Mouse (Mus musculus): Measurements from ENCODE around the gene Ralgapa2.

Ralgapa2 gene

DNA sequence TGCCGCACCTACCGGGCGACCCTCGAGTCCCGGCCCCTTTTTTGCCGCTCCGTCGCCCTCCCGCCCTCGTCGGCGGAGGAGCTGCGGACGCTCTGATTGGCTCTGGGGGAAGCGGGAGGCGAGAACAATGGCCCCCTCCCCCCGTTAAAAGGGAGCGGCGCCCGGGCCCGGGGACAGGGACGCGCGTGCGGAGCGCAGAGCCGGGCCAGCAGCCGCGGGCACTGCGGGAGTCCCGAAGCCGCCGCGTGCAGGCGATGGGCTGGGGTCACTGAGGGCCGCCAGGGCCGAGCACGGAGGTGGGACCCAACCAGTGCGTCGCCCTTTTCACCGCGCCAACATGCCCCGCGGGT, 290.2 kb downstream of the Ralgapa2 start:
- DNase-seq (ENCODE audit: low spot score) = peak; percentile 76

DNA sequence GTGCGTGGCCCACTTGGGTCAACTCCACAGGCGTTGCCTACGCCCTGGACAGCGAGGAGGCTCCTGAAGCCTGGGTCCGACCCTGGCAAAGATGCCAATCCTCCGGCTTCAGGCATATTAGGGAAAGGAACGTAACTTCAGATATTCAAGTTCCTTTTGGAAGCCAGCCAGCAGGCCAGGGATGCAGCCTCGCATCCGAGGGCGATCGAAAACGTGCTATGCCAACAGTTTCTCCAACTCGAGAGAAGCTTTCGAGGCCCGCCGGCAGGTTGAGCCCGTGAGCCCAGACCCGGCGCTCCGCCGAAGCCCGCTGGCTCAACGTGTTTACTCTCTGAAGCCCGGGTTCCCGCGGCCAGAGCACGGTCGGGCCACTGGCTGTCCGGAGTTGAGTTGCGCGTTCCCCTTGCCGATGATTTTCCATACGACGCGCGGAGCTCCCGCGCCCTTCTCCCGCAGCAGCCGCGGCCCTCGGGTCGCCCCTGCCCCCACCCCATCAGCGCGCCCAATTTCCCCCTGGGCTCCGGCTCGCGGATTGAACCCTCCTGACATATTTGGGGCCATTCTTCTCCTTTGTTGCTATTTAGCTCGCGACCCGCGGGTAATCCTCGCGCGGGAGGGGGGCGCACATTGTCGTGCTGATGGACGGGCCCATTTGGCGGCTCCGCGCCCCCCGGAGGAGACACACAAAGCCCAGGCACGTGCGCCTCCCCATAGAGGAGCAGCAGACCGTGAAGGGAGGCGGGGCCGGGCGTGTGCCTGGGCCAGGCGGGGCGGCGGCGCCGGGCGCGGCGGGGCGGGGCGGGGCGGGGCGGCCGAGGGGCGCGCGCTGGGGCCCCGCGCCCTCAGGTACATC, 290.8 kb downstream of the Ralgapa2 start, which contains the start of gene Insm1:
Gene Insm1, plus strand, starts transcription at position 846 of the 853 bp plus-strand sequence.
- peak; percentile 83 for DNase-seq (ENCODE audit: low spot score)

DNA sequence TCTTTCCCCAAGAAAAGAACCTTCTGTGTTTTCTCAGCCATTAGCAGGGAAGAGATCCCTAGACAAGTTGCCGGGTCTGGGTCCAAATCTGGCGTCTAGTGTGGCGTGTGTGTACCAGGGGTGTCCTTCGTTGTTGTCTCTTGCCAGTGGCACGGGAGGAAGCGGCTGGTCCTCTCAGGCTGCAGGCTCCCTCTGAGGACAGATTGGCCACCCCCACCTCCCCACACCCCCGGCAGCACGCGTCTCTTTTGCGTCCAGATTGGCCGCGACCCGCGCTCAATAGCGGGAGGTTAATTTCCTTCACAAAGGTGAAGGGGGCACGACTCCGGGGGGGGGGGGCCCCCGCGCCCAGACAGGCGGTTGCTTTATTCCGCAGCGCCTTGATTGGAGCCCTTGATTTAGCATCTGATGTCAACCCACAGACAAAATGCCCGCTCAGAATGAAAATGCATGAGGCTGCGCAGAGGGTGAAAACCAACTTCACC, 291.5 kb downstream of the Ralgapa2 start:
- peak; percentile 75 for DNase-seq (ENCODE audit: low spot score)

DNA sequence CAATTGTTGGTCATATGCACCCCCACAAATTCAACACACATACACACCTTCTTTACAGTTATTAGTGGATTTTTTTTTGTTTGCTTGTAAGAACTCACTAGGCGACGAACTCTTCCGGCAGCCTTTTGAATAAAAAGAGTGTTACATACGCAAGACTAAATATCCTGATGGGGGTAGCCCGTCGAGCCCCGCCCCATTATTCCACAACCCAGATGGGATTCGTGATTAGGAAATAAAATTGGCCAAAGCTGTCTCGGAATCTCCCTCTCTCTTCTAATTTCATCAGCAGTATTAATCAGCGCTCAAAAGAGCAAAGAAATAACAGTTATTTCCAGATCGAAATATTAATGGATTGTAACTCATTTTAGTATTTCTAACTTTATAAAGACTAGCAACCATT, 292.4 kb downstream of the Ralgapa2 start:
- peak; percentile 40 for DNase-seq (ENCODE audit: low spot score)

DNA sequence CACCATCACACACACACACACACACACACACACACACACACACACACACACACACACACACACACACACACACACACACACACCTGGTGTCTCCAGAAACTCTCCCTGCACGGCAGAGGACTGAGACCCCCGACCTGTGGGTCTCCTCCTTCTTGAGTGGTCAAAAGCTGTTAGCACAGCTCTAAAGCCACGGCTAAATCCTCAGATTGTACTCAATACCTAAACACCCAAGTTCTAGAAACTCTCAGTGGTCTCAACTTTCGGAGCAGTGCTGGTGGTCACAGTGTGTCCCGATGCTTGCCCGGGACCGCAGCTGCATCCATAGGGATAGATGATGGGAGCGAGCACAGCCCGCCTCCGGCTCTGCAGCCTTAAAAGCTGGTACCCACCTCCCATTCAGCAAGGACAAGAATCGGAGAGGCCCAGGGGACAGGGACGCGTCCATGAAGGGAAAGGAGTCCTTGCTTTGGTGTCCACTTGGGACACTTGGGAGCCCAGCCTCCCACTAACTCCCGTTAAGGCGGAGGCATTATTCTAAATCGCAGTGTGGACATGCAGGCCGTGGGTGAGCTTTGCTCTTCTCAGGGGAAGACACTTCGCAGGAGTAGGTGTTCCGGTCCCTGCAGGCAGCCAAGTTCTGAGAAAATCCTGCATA, 293.1 kb downstream of the Ralgapa2 start:
- DNase-seq (ENCODE audit: low spot score) = peak; percentile 60

DNA sequence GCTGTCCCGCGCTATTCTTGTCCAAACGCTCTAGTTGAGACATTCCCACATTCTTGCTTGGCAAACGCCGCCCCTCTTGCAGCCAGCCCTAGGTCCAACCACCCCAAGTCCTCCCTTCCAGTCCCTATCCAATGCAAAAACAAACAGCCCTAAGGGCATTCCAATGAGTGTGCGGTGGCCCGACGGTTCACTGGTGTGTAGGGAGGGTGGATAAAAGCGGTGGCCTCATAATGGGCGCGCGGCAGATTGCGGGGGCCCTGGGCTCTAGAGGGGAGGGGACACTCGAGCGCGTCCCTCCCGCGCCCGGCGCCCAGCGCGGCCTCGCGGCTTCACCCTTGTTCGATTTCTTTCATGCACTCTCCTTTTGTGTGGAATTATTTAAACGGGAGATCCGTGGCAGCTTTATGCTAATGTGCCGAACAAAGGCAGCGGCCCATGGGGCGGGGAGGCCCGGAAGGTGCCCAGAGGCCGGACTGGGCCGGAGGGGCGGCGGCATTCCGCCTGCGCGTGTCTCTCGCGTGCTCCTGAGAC, 293.9 kb downstream of the Ralgapa2 start:
- peak; percentile 77 for DNase-seq (ENCODE audit: low spot score)

GRCm38 (mm10) chr2:146217227-146217980, 294.7 kb downstream of the Ralgapa2 start:
- peak; percentile 77 for DNase-seq (ENCODE audit: low spot score)

- DNase-seq (ENCODE audit: low spot score) = peak; percentile 36
Observed at GRCm38 (mm10) chr2:146216111-146217064, 295.8 kb downstream of the Ralgapa2 start.

DNA sequence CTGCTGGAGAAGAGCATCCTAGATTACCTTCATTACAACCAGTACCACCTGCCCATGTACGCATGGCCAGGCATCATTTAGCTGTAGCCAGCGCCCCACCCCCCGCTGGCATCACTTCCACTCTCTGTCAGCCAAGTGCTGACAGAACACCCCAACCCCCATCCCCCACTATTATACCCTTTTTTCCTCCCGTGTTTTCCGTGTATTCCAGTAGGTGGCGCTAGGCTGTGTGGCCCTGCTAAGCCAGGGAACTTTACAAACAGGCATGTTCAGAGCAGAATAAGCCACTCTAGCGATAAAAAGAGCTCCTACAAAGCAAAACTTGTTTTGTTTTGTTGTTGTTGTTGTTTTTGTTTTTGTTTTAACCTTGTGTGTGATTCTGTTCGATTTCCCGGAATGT, 297.4 kb downstream of the Ralgapa2 start:
- peak; percentile 83 for DNase-seq (ENCODE audit: low spot score)

DNA sequence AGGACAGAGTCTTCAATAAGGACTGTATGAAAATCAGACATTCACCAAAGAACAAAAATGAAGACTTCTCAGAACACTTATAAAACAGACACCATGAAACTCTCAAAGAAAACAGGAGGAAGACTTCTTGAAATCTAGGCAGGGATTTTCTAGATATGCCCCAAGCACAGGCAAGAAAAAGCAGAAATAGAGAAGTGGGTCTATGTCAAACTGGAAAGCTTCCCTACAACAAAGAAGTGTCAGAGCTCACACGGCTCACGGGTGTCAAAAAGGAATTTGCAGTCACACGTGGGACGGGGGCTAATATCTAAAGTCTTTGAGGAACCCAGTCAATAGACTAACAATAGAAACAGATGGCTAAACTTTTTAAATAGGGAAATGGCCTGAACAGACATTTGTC, 301.2 kb downstream of the Ralgapa2 start:
- DNase-seq (ENCODE audit: low spot score) = no peak

DNA sequence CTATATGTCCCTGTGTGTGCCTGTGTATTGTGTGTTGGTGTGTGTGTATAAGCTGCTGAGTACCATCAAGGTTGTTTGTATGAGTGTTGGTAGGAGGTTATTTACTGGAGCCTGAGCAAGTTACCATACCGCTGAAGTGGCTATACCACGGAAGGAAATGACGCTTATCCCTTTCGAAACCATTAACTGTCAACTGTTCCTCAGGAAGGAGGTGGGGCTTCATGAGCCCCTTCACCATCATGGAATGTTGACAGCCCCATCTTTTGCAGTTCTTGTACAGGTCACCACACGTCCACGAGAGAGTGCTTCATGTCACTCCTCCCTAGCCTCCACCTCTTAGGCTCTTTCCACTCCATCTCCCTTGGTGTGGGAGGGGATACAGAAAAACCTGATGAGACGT, 314.2 kb downstream of the Ralgapa2 start:
- DNase-seq (ENCODE audit: low spot score) = no peak

DNA sequence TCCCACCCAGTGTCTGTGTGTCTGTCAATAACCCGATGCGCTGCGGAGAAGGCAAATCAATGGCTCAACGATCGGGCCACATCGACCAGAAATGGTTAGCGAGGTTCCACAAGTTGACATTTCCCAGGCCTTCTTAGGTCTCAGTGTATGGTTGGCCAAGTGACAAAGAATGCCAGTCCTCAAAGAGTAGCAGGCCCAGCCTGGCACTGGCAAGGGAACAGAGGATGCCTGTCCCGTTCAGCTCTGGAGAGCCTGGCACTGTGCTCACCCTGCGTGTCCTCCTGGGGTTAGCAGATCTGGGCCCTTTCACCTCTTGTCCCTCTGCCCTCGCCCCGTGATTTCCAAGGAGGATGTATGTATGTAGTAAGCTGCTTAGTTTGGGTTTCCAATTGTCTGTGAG, 316.0 kb downstream of the Ralgapa2 start:
- no peak for DNase-seq (ENCODE audit: low spot score)
